In the genomic region with DNA sequence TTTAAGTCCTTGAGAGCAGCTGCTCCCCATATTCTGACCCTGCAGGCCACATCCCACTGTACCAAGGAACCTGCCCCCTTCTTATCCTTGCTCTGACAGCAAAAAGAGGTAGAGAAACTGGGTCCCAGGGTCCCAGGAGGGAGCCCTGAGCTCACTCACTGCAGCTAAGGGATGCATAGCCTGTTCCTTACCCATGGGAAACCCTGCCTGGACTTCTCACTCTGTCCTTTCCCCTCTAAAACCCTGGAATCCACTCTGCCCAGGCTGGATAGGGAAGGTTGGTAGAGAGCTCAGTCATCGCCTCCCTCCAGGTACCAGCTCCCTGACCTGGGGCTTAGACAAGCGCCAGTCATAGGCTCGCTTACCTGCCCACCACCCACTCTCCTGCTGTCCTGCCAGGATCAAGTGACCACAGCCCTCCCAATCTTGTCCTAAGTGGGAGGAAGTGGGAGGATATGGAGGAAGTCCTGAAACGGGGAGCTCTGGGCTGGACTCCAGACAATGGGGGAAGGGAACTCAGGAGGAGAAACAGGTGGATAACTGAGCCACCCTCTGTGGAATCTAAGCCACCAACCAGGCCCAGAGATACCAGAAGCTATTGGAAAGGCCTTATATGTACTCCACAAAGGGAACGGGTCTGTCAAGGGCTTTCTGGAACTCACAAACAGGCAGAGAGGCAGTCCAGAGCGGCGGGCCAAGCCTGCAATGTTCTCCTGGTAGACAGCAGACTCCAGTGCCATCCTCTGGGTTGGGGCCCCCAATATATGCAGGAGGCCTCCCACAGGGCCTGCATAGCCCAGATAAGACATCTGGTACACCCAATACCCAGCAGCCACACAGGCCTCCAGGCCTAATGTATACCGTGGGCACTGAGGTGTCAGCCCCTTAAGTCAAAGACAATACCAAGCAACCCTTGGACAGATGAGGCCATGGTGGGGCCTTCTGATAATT, we compare ENCODE assay signal across 8 mouse cellular contexts. TPM values are rescaled to one million over a fixed set of nuclear protein-coding genes. Genes with fewer than 3 reads are reported as not detected.
DNase-seq lines count a peak whose midpoint lies in the region; ATAC-seq and TF ChIP-seq lines count a peak whose summit lies in the region.

No protein-coding gene starts in this region.

- no peak for TF ChIP-seq CTCF in G1E (IDR thresholded peaks at IDR 0.05; ENCODE audit: low read depth, low read length)

- peak overlapping the region; percentile 89 for H3K4me3 ChIP-seq in G1E (ENCODE audit: low read depth, low read length)
- H3K4me3 ChIP-seq in heart, embryonic 10.5 days, result peak overlapping the region; percentile 22; the same call in 1 of the 2 replicates
- H3K4me3 ChIP-seq in limb, embryonic 12.5 days (replicated peaks), result no peak overlapping the region
- no peak overlapping the region for H3K4me3 ChIP-seq in neural tube, embryonic 13.5 days

- no peaks in the 10 kb centered on the region for H3K27me3 ChIP-seq in G1E (ENCODE audit: insufficient read depth, low read length)
- no peaks in the 10 kb centered on the region for H3K27me3 ChIP-seq in heart, embryonic 10.5 days (ENCODE audit: insufficient read depth, poor library complexity, severe bottlenecking)
- no peaks in the 10 kb centered on the region for H3K27me3 ChIP-seq in limb, embryonic 12.5 days
- H3K27me3 ChIP-seq in neural tube, embryonic 13.5 days, result no peaks in the 10 kb centered on the region

- peaks cover 55% of the 10 kb centered on the region for H3K36me3 ChIP-seq in G1E (replicated peaks)
- 0 out of 2 replicates have a peak, but pooled peaks cover 5% of the 10 kb centered on the region for H3K36me3 ChIP-seq in heart, embryonic 10.5 days
- H3K36me3 ChIP-seq in limb, embryonic 12.5 days, result peaks cover 10% of the 10 kb centered on the region
- H3K36me3 ChIP-seq in neural tube, embryonic 13.5 days, result peaks cover 6% of the 10 kb centered on the region

- H3K4me2 ChIP-seq in limb, embryonic 12.5 days, result peak overlapping the region; percentile 10; the same call in 1 of the 2 replicates
- 0 out of 2 replicates have a peak overlapping the region, but pooled peaks have one; percentile 81 for H3K4me2 ChIP-seq in neural tube, embryonic 13.5 days

- H3K9ac ChIP-seq in limb, embryonic 12.5 days (replicated peaks), result no peak overlapping the region; the same call in 1 of the 2 replicates
- 0 out of 2 replicates have a peak overlapping the region, but pooled peaks have one; percentile 28 for H3K9ac ChIP-seq in neural tube, embryonic 13.5 days

- peak; percentile 25 for DNase-seq in adrenal gland, adult 8-10 months
- DNase-seq in adrenal gland, postnatal 10 days, result no peak
- peak; percentile 77 for DNase-seq in G1E (ENCODE audit: low spot score)
- DNase-seq in heart, embryonic 10.5 days (ENCODE audit: low spot score), result no peak
- DNase-seq in left cerebral cortex, adult 18-20 months (ENCODE audit: low spot score in 2 of 2), result no peak
- DNase-seq in right cerebral cortex, adult 2 months (ENCODE audit: low spot score in 2 of 2), result no peak

- peaks cover 85% of the 10 kb centered on the region for H3K4me1 ChIP-seq in G1E (ENCODE audit: insufficient read depth, low read depth, low read length)
- peaks cover 66% of the 10 kb centered on the region for H3K4me1 ChIP-seq in heart, embryonic 10.5 days
- peaks cover 28% of the 10 kb centered on the region for H3K4me1 ChIP-seq in limb, embryonic 12.5 days (replicated peaks)
- H3K4me1 ChIP-seq in neural tube, embryonic 13.5 days (replicated peaks), result peaks cover 55% of the 10 kb centered on the region

- ATAC-seq in G1E (ENCODE audit: extremely low read depth, insufficient number of reproducible peaks, low FRiP score, poor library complexity, severe bottlenecking), result peak; percentile 75
- no peak for ATAC-seq in limb, embryonic 12.5 days (ENCODE audit: insufficient number of reproducible peaks, insufficient read depth, low FRiP score, low TSS enrichment, low read depth)
- no peak for ATAC-seq in neural tube, embryonic 13.5 days (ENCODE audit: low read depth)

- WGBS in heart, embryonic 10.5 days, result 75% methylated on average over 8 of the region's 8 CpGs
- WGBS in limb, embryonic 12.5 days, result 84% methylated on average over 8 of the region's 8 CpGs
- WGBS in neural tube, embryonic 13.5 days, result 87% methylated on average over 8 of the region's 8 CpGs

- H3K27ac ChIP-seq in heart, embryonic 10.5 days, result peak overlapping the region; percentile 69
- H3K27ac ChIP-seq in limb, embryonic 12.5 days, result no peak overlapping the region
- H3K27ac ChIP-seq in neural tube, embryonic 13.5 days (replicated peaks), result no peak overlapping the region

- H3K9me3 ChIP-seq in G1E (replicated peaks), result no peaks in the 10 kb centered on the region
- no peaks in the 10 kb centered on the region for H3K9me3 ChIP-seq in heart, embryonic 10.5 days
- H3K9me3 ChIP-seq in limb, embryonic 12.5 days, result no peaks in the 10 kb centered on the region
- no peaks in the 10 kb centered on the region for H3K9me3 ChIP-seq in neural tube, embryonic 13.5 days

RNA-seq across cellular contexts. Expression of a gene that starts 2.3 kb away (rescaled TPM):
- 100 to 1,000 TPM; 296 to 432 (median 354) TPM for total RNA-seq in adrenal gland, adult 8-10 months (2022)
- 100 to 1,000 TPM; 176 to 199 TPM for total RNA-seq in adrenal gland, postnatal 10 days (2021)
- total RNA-seq in G1E (2014; fragmentation: Nextera tagmentation) (98.1 and 132 TPM in 2 replicates), G1E (2017) (46.5 and 58.5 TPM in 2 replicates)
- polyA plus RNA-seq in G1E (2012), result 109 and 167 TPM in 2 replicates
- 177 and 178 TPM in 2 replicates for polyA plus RNA-seq in heart, embryonic 10.5 days (2016; fragmentation: Nextera tagmentation; extraction: Ambion mirVana)
- 85.8 and 113 TPM in 2 replicates for polyA plus RNA-seq in limb, embryonic 12.5 days (2016; fragmentation: Nextera tagmentation; extraction: Ambion mirVana)
- polyA plus RNA-seq in neural tube, embryonic 13.5 days (2015; fragmentation: Nextera tagmentation; extraction: Ambion mirVana), result 130 and 140 TPM in 2 replicates
- 10 to 100 TPM; 60.3 to 68.1 TPM for total RNA-seq in left cerebral cortex, adult 18-20 months (2021)

RNA-seq across cellular contexts. Expression of a gene that starts 20.9 kb away (rescaled TPM):
- total RNA-seq in adrenal gland, adult 8-10 months (2022), result 100 to 1,000 TPM; 105 to 127 (median 117) TPM
- 10 to 100 TPM; 85.1 to 90.9 TPM for total RNA-seq in adrenal gland, postnatal 10 days (2021)
- total RNA-seq in G1E (2014; fragmentation: Nextera tagmentation) (99.3 and 108 TPM in 2 replicates), G1E (2017) (109 and 120 TPM in 2 replicates)
- polyA plus RNA-seq in G1E (2012), result 237 and 272 TPM in 2 replicates
- polyA plus RNA-seq in heart, embryonic 10.5 days (2016; fragmentation: Nextera tagmentation; extraction: Ambion mirVana), result 105 and 119 TPM in 2 replicates
- polyA plus RNA-seq in limb, embryonic 12.5 days (2016; fragmentation: Nextera tagmentation; extraction: Ambion mirVana), result 173 and 176 TPM in 2 replicates
- 137 and 140 TPM in 2 replicates for polyA plus RNA-seq in neural tube, embryonic 13.5 days (2015; fragmentation: Nextera tagmentation; extraction: Ambion mirVana)
- 10 to 100 TPM; 83.2 to 93.1 TPM for total RNA-seq in left cerebral cortex, adult 18-20 months (2021)

RNA-seq across cellular contexts. Expression of a gene that starts 47.4 kb away (rescaled TPM):
- total RNA-seq in adrenal gland, adult 8-10 months (2022), result 100 to 1,000 TPM; 100 to 115 (median 102) TPM
- total RNA-seq in adrenal gland, postnatal 10 days (2021), result 10 to 100 TPM; 75.1 to 75.6 TPM
- total RNA-seq in G1E (2014; fragmentation: Nextera tagmentation), result 34.0 and 53.7 TPM in 2 replicates
- 73.2 and 89.2 TPM in 2 replicates for total RNA-seq in G1E (2017)
- 56.2 and 126 TPM in 2 replicates for polyA plus RNA-seq in G1E (2012)
- 52.7 and 64.6 TPM in 2 replicates for polyA plus RNA-seq in heart, embryonic 10.5 days (2016; fragmentation: Nextera tagmentation; extraction: Ambion mirVana)
- polyA plus RNA-seq in limb, embryonic 12.5 days (2016; fragmentation: Nextera tagmentation; extraction: Ambion mirVana), result 50.4 and 57.7 TPM in 2 replicates
- polyA plus RNA-seq in neural tube, embryonic 13.5 days (2015; fragmentation: Nextera tagmentation; extraction: Ambion mirVana), result 68.3 and 76.0 TPM in 2 replicates
- 100 to 1,000 TPM; 154 to 189 TPM for total RNA-seq in left cerebral cortex, adult 18-20 months (2021)

Comparison
In these comparisons a context has a peak if more than half of its experiments do, and no peak if none do; other contexts are left out.
1. DNase-seq: peak in adrenal gland, adult 8-10 months (single experiment) and G1E (single experiment); none in adrenal gland, postnatal 10 days (single experiment), heart, embryonic 10.5 days (single experiment), left cerebral cortex, adult 18-20 months (0 of 2) and right cerebral cortex, adult 2 months (0 of 2).
2. H3K4me3 ChIP-seq: peak in G1E (single experiment) and heart, embryonic 10.5 days (single experiment); none in limb, embryonic 12.5 days (single experiment) and neural tube, embryonic 13.5 days (single experiment).